Mouse (Mus musculus) gastrocnemius, postnatal 25 days (tissue): ENCODE data around the gene Gan. TPM values are rescaled to one million over a fixed set of nuclear protein-coding genes. Genes with fewer than 3 reads are reported as not detected.

Source experiments
- DNase-seq: peaks from one replicate; pipeline ENCODE4 v3.0.0; 2022
- long read RNA-seq, 2 experiments: library from polyadenylated mRNA; stranded (forward); transcript quantifications; one replicate each; pipeline ENCODE4 v2.0.0; 2021
- total RNA-seq, 2 experiments: library from RNA; stranded (reverse); gene quantifications; 1 replicate in 1 of 2; 2 replicates in 1 of 2; pipeline ENCODE4 v1.2.3; 2021

The Gan gene
- 1 to 10 TPM; 4.0 to 4.9 TPM for total RNA-seq
- long read RNA-seq, experiment 1, partial matches to known transcripts: 0 of 2 reads
- long read RNA-seq, experiment 1, other reads (novel, unspliced or antisense): 2 of 2 reads
- long read RNA-seq, experiment 2: 0 reads

GRCm38 (mm10) chr8:117158135-117158761 is at the start of gene Gan:
Gan (plus strand) TSS chr8:117158135.
- peak; percentile 24 for DNase-seq

GRCm38 (mm10) chr8:117109018-117109711 is 48.8 kb upstream of the Gan start:
- no peak for DNase-seq

- peak; percentile 21 for DNase-seq
Observed at GRCm38 (mm10) chr8:117109801-117110390, 48.0 kb upstream of the Gan start.

GRCm38 (mm10) chr8:117111641-117112040 is 46.3 kb upstream of the Gan start:
- DNase-seq: no peak

DNA sequence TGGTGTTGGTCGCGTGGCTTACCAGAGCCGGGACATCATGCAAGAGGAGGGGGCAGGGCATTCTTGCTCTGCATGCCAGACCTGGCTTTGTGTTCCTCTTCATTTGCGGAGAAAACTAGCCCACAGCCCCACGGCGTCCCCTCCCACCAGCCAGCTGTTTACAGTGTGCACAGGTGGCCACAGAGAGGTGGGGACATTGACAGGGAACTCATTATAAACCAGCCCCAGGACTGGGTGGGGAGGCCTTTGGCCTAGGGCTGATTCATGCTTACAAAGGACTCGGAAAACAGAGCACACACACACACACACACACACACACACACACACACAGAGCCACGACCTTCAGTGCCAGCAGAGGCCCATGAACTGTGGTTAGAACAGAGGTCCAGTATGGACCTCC is 45.7 kb upstream of the Gan start:
- no peak for DNase-seq

DNA sequence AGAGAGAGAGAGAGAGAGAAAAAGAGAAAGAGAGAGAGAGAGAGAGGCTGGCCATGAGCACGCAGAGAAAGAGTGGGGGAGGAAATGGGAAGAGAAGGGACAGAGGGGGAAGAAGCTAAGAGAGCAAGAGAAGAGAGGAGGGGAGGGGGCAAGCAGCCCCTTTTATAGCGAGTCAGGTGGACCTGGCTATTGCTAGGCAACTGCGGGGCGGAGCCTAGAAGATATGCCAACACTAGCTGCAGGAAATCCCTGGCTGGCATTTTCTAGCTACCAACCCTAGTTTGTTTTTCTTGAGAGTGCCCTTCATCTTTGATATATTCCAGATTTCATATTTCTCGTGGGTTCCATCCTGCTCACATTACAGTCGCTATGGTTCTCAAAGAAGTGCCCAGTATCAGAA is 42.8 kb upstream of the Gan start:
- no peak for DNase-seq

DNA sequence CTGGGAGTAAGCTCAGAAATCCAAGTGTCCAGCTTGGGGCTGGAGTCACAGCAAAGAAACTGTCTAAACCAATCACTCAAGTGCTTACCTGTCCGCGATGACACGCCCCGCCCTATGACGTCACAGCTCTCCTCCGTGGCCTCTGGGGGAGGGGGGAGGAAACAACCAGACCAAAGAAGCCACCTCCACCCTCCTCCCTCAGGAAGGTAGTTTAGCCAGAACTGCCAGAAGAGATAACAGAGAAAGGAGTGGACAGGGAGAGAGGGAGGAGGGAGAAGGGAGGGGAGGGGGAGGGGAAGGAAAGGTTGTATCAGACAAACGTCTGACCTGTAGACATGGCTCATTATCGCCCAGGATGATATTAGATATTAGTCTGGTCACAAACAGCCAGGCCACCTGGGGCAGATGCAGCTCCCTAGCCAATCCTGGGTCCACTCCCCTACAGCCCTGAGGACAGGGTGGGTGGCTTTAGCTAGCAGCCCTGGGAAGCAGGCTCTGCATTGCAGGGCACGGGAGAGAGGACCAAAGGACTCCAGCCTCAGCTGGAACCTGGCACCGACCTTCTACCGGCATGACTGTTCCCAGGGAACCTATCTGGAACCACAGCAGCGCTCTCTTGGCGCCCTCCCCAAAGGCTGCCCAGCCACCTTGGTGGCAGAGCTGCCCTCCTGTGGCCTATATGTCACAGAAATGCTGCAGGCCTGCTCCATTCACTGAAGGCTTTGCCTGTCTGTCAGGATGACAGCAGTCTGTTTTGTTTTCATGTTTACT is 42.1 kb upstream of the Gan start:
- DNase-seq: no peak

DNA sequence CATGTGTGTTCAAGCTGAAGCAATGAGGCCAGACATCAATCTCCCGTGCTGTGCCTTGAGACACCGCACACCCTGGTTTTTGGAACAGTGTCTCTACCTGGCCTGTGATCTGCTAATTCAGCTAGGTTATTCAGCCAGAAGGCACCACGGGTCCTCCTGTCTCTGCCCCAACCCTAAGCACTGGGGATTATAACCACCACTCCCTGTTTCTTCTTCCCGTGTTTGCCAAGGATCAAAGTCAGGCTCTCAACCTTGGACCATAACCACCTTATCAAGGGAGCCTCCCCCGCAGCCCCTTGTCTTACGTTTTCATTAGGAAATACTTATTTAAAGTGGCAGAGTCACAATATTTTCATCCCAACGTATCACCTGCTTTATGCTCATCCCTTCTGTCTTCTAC is 41.4 kb upstream of the Gan start:
- DNase-seq: no peak

DNA sequence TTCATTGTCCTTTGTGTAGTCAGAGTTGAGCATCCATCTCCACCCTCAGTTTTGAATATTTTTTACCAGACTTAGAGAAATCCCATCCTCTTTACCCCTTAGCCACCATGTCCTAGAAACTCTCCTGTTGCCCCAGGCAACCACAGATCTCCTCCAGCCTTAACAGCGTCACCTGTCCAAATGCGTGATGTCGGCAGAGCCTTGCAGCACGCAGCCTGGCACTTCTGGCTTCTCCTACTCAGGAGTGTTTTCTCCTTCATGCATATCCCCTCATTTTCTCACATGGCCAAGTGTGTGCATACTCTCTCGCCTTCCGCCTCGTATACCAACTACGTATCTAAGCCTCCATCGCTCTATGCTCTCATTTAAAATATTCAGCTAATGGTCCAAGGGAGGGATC is 39.5 kb upstream of the Gan start:
- DNase-seq: no peak

DNA sequence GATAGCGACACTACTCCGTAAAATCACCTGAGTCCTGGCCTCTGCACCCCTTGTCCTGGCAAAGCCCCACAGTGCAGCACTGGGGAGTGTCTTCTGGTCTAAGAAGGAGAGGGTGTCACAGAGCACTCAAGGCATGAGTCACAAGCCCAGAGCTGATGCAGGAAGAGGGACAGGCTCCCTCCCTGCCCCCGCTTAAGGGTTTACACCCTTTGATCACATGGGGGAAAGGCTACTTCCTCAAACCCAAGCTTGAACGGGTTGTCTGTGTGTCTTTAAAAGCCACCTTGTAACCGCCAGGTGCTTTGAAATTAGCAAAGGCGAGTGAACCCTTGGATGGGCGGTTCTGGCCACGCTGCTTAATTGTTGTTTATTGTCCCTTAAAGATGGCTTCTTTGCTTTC is 36.7 kb upstream of the Gan start:
- DNase-seq: no peak

- no peak for DNase-seq
Observed at GRCm38 (mm10) chr8:117123850-117124633, 33.9 kb upstream of the Gan start.

- DNase-seq: no peak
Observed at GRCm38 (mm10) chr8:117125854-117126253, 32.1 kb upstream of the Gan start.

- DNase-seq: no peak
Observed at GRCm38 (mm10) chr8:117126411-117126810, 31.5 kb upstream of the Gan start.

DNA sequence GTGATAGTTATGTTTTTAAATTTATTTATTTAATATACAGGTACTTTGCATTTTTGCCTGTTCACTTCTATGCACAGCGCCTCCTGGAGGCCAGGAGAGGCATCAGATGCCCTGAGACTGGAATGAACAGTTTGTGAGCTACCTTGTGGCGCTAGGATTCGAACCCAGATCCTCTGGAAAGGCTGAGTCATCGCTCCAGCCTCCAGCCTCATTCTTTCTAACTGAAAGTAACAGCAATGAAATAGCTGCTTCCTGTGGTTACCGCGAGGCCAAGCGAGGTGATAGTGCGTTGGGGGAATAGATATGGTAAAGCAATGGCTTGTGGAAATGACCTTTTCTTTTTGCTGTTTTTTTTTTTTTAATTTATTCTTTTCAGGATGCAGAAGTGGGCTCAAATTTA is 30.9 kb upstream of the Gan start:
- DNase-seq: no peak

GRCm38 (mm10) chr8:117133702-117134101 is 24.2 kb upstream of the Gan start:
- DNase-seq: no peak

DNA sequence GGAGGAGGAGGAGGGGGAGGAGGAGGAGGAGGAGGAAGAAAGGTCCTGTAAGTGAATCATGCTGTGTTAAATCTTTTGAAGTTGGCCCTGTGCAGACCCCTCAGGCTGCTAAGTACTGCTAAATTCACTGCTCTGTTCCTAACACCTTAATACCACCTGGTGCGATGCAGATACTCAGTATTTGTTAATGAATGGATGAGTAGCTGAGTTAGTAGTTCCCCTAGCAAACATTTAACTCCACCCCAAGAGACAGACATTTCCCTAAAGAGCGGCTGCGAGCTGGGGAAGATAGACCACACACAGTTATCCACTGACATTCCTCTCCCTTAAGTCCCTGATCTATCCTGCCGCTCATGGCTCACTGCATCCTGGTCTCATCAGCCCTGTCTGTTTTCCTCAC is 21.6 kb upstream of the Gan start:
- DNase-seq: no peak

DNA sequence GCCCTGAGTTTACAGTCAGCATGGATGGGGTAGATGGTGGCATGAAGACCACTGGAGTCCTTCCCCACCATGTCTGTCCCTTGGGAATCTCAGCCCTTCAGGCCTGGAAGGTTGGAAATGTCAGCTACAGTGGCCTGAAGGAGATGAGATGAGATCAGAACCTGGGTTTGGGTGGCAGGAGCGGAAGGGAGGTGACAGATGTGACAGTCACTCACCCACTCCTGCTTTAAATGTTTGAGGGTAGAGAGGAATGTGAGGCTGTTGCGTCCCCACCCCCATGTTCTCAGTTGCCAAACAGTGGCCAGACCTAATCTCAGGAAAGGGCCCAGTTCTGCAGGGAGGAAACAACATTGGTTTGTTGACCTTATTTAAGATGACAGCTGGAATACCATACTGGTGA is 21.2 kb upstream of the Gan start:
- no peak for DNase-seq

- no peak for DNase-seq
Observed at GRCm38 (mm10) chr8:117137357-117137756, 20.6 kb upstream of the Gan start.

DNA sequence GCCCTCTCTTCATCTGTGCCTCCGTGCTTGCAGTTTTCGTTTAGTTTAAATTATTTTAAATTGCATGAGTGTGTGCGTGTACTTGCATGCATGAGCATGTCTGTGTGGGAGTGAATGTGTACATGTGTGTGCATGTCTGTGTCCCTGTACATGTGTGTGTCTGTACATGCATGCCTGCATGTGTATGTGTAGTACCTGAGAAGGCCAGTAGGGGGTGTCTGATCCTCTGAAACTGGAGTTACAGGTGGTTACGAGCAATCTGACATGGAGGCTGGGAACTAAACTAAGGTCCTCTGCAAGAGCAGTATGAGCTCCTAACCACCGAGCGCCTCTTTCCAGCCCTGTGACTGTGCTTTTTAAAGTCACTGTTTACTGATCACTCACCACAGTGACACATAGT is 9.4 kb upstream of the Gan start:
- DNase-seq: no peak

DNA sequence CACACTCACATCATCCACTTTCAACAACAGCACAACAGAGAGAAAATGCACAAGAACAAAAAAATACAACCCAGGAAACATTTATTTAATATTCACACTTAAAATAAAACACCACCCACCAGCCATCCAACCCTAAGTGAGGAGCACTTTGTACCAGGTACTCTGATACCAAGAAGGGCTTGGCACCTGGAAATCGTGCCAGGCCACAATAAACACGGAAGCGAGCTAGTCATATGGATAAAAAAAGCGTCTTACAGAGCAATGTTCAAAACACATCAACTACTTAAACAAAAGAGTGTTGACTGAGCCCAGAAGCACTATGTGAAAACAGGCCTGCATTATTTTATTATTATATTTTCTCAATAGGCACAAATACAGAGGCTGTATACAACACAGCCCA is 1.8 kb upstream of the Gan start:
- DNase-seq: no peak

DNA sequence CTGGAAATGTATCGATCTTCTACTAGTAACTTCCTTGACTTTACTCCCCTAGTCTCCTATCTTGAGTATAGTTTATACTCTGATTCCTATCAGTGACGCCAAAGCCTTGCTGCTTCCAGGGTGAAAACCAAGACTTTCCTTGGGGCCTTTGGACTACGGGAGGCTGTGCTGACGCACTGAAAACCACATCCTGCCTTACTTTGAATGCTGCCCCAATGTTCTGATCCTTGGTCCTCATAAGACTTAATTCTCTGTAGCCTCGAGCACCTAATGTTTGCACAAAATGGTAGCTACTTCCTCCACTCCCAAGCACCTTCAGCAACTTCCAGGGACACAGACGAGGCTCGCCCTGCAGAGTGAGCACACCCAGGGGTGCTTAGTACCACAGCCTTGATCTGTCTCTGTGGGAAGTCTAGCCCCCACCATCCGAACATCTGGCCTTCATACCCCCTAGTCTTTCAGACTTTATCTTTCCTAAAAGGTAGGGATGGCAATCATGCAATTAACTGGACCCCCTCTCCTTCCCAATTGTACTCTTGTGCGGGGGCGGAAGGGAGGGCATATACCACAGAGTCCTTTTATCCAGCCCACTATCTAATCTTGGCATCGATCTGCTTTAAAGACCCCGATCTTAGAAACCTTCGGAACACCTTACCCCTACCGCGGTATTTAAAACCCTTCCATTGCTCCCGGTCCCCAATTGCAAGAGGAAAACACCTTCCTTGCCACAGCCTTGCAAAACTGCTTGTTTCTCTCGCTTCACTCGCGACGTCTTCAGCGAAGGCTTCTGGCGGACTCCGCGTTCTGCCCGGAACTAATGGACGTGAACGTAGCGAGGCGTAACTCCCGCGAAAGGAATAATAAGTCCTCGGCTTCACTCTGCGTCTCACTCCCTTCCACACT is 818 bp upstream of the Gan start:
- no peak for DNase-seq
